Mouse (Mus musculus): ENCODE results near the gene Stat2. TPM values are rescaled to one million over a fixed set of nuclear protein-coding genes. Genes with fewer than 3 reads are reported as not detected.
A peak's percentile ranks its signal among the peaks of the same experiment; 100 is the strongest.

Stat2 gene
- polyA plus RNA-seq, 1 experiment from 2014 or later: 12.1 TPM

DNA sequence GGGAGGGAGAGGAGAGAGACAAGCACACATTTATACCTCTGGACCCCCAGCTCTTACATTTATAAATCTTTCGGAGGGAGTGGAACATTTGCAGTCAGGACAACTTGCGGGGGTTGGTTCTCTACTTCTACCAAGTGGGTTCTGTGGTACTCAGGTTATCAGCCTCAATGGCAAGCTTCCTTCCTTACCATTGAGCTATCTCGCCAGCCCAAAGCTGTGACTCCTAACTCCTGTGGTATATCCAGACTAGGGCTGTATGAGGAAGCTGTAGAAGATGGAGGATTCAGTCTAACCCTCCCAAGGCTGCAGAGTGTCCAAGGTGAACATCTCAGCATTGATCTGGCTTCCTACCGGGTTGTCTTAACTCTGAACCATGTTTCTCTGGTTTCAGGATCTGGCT lies 31.2 kb upstream of the Stat2 start:
- H3K4me1 ChIP-seq (ENCODE audit: insufficient read depth): 0 out of 2 replicates have a peak, but pooled peaks cover 2% of the 10 kb centered on the region
- H3K27ac ChIP-seq (ENCODE audit: low read depth): no peak overlapping the region
- no peak for DNase-seq
- no peak for TF ChIP-seq CTCF (IDR thresholded peaks at IDR 0.05; ENCODE audit: low read depth)
- no peak for TF ChIP-seq EP300 (IDR thresholded peaks at IDR 0.05; ENCODE audit: low read depth)
- H3K9me3 ChIP-seq (ENCODE audit: low read length): no peaks in the 10 kb centered on the region
- no peak overlapping the region for H3K4me2 ChIP-seq (ENCODE audit: low read depth, low read length)
- H3K9ac ChIP-seq (replicated peaks): no peak overlapping the region
- H3K4me3 ChIP-seq (ENCODE audit: low read depth, low read length): no peak overlapping the region
- peaks cover 33% of the 10 kb centered on the region for H3K36me3 ChIP-seq (replicated peaks; ENCODE audit: insufficient read depth, low read length)
- no peaks in the 10 kb centered on the region for H3K27me3 ChIP-seq (ENCODE audit: insufficient read depth, low read length)
- ATAC-seq: no peak
- 77% methylated on average over 4 of the region's 4 CpGs for WGBS (ENCODE audit: insufficient replicate concordance)

DNA sequence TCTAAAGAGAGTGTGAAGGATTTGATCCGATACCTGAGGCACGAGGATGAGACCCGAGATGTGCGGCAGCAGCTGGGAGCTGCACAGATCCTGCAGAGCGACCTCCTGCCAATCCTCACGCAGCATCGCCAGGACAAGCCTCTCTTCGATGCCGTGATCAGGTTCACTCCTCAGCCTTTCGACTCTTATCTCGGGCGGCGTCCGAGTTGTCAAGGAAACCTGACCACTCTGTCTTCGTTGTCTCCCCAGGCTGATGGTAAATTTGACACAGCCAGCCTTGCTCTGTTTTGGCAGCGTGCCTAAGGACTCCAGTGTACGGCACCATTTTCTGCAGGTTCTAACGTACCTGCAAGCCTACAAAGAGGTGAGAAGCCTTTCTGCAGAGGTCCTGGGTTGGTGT lies 30.2 kb upstream of the Stat2 start:
- Histone ChIP-seq H3K4me2 (ENCODE audit: low read depth, low read length) (no peak overlapping the region), H3K36me3 (replicated peaks; ENCODE audit: insufficient read depth, low read length) (peaks cover 43% of the 10 kb centered on the region), H3K27me3 (ENCODE audit: insufficient read depth, low read length) (no peaks in the 10 kb centered on the region), H3K9ac (replicated peaks) (no peak overlapping the region), H3K4me3 (ENCODE audit: low read depth, low read length) (no peak overlapping the region), H3K27ac (ENCODE audit: low read depth) (no peak overlapping the region), H3K9me3 (ENCODE audit: low read length) (no peaks in the 10 kb centered on the region), H3K4me1 (ENCODE audit: insufficient read depth) (0 out of 2 replicates have a peak, but pooled peaks cover 2% of the 10 kb centered on the region)
- DNase-seq (no peak), ATAC-seq (0 out of 2 replicates have a peak, but pooled peaks have one; percentile 27)
- 66% methylated on average over 18 of the region's 18 CpGs for WGBS (ENCODE audit: insufficient replicate concordance)
- TF ChIP-seq CTCF (IDR thresholded peaks at IDR 0.05; ENCODE audit: low read depth) (no peak), EP300 (IDR thresholded peaks at IDR 0.05; ENCODE audit: low read depth) (no peak)

DNA sequence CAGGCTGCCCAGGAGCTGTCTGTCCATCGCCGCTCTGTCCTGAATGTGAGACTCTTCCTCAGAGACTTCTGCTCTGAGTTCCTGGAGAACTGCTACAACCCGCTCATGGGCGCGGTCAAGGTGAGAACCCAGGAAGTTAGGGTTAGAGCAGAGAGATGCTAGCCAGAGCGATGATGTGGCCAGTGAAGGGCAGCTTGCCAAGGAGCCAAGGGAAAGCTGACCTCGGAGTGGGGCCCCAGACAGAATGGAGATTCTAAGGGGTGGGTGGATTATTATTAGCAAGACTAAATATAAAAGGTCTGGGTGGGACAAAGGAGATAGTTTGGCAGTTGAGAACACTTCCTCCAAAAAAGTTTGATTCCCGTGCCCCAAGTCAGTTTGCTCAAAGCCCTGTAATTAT lies 27.1 kb upstream of the Stat2 start:
- Histone ChIP-seq H3K36me3 (replicated peaks; ENCODE audit: insufficient read depth, low read length) (peaks cover 65% of the 10 kb centered on the region), H3K4me1 (ENCODE audit: insufficient read depth) (no peaks in the 10 kb centered on the region), H3K4me2 (ENCODE audit: low read depth, low read length) (no peak overlapping the region), H3K27ac (ENCODE audit: low read depth) (no peak overlapping the region), H3K9me3 (ENCODE audit: low read length) (no peaks in the 10 kb centered on the region), H3K9ac (replicated peaks) (no peak overlapping the region), H3K27me3 (ENCODE audit: insufficient read depth, low read length) (no peaks in the 10 kb centered on the region), H3K4me3 (ENCODE audit: low read depth, low read length) (no peak overlapping the region)
- TF ChIP-seq EP300 (IDR thresholded peaks at IDR 0.05; ENCODE audit: low read depth): no peak
- TF ChIP-seq CTCF (IDR thresholded peaks at IDR 0.05; ENCODE audit: low read depth): no peak
- ATAC-seq (no peak), DNase-seq (no peak)
- 90% methylated on average over 8 of the region's 8 CpGs for whole genome bisulfite sequencing (ENCODE audit: insufficient replicate concordance)

DNA sequence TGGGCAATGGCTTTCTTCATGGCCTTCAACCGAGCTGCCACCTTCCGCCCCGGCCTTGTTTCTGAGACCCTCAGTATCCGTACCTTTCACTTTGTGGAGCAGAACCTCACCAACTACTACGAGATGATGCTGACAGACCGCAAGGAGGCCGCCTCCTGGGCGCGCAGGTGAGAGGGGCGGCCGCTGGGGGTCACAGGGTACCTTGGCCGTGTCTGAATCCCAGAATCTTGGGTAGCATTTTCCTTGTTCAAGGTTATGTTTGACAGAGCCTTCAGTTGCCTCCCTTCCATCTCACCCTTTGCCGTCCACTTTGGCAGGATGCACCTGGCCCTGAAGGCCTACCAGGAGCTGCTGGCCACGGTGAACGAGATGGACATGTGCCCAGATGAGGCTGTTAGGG lies 26.2 kb upstream of the Stat2 start:
- H3K4me3 ChIP-seq (ENCODE audit: low read depth, low read length): no peak overlapping the region

DNA sequence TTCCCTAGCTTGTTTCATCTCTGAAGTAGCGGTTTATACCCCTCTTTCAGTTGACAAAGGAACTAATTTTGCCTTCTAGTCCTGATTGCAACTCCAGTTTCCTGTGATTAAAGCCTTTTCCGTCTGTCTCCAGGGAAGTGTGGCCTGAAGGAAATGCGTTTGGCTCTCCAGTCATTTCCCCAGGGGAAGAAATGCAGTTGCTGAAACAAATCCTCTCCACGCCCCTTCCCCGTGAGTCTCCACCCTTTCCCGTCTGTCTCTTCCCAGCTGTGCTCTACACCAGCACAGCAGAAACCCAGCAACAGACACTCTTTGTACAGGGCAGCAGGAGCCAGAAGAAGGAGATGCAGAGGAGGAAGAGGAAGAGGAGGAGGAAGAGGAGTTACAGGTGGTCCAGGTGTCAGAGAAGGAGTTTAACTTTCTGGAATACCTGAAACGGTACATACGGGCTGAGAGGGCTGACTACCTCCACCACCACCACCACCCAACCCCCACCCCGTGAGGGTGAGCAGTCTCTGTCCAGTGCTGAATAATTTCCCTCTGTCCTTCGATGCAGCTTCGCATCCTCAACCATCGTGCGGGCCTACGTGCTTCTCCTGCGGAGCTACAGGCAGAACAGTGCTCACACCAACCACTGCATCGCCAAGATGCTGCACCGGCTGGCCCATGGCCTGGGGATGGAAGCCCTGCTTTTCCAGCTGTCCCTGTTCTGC lies 23.2 kb upstream of the Stat2 start:
- TF ChIP-seq CTCF (IDR thresholded peaks at IDR 0.05; ENCODE audit: low read depth) (no peak), EP300 (IDR thresholded peaks at IDR 0.05; ENCODE audit: low read depth) (no peak)
- Histone ChIP-seq H3K4me2 (ENCODE audit: low read depth, low read length) (no peak overlapping the region), H3K36me3 (replicated peaks; ENCODE audit: insufficient read depth, low read length) (peaks cover 81% of the 10 kb centered on the region), H3K4me1 (ENCODE audit: insufficient read depth) (no peaks in the 10 kb centered on the region), H3K27me3 (ENCODE audit: insufficient read depth, low read length) (no peaks in the 10 kb centered on the region), H3K4me3 (ENCODE audit: low read depth, low read length) (no peak overlapping the region), H3K9me3 (ENCODE audit: low read length) (no peaks in the 10 kb centered on the region), H3K27ac (ENCODE audit: low read depth) (no peak overlapping the region), H3K9ac (replicated peaks) (no peak overlapping the region)
- WGBS (ENCODE audit: insufficient replicate concordance): 82% methylated on average over 17 of the region's 17 CpGs
- no peak for DNase-seq
- ATAC-seq: peak; percentile 40; the same call in 1 of the 2 replicates

More for the DNA sequence above, 26.2 kb upstream of the Stat2 start:
- DNase-seq: no peak
- Histone ChIP-seq H3K27ac (ENCODE audit: low read depth) (no peak overlapping the region), H3K27me3 (ENCODE audit: insufficient read depth, low read length) (no peaks in the 10 kb centered on the region), H3K4me2 (ENCODE audit: low read depth, low read length) (no peak overlapping the region), H3K36me3 (replicated peaks; ENCODE audit: insufficient read depth, low read length) (peaks cover 71% of the 10 kb centered on the region), H3K9me3 (ENCODE audit: low read length) (no peaks in the 10 kb centered on the region), H3K9ac (replicated peaks) (no peak overlapping the region), H3K4me1 (ENCODE audit: insufficient read depth) (no peaks in the 10 kb centered on the region)
- TF ChIP-seq EP300 (IDR thresholded peaks at IDR 0.05; ENCODE audit: low read depth): no peak
- TF ChIP-seq CTCF (IDR thresholded peaks at IDR 0.05; ENCODE audit: low read depth): no peak
- 95% methylated on average over 15 of the region's 15 CpGs for WGBS (ENCODE audit: insufficient replicate concordance)
- ATAC-seq: no peak

DNA sequence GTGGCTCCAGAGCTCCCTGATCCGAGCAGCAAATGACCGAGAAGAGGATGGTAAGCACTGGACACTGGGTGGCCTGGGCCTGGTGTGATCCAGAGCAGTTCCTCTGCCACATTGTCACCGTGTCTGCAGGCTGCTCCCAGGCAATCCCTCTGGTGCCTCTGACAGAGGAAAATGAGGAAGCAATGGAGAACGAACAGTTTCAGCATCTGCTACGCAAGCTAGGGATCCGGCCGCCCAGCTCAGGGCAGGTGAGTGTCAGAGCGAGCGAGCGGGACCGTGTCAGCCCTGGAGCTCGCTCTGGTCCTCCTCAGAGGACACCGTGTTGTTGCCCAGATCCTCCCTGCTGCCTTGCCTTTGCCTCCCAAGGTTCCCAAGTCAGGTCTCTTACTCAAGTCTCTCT lies 19.8 kb upstream of the Stat2 start:
- H3K9me3 ChIP-seq (ENCODE audit: low read length): no peaks in the 10 kb centered on the region
- 85% methylated on average over 13 of the region's 13 CpGs for WGBS (ENCODE audit: insufficient replicate concordance)
- DNase-seq (no peak), ATAC-seq (no peak)
- H3K27me3 ChIP-seq (ENCODE audit: insufficient read depth, low read length): no peaks in the 10 kb centered on the region
- peaks cover 62% of the 10 kb centered on the region for H3K36me3 ChIP-seq (replicated peaks; ENCODE audit: insufficient read depth, low read length)
- no peak overlapping the region for H3K4me3 ChIP-seq (ENCODE audit: low read depth, low read length)
- TF ChIP-seq CTCF (IDR thresholded peaks at IDR 0.05; ENCODE audit: low read depth) (no peak), EP300 (IDR thresholded peaks at IDR 0.05; ENCODE audit: low read depth) (no peak)
- no peak overlapping the region for H3K4me2 ChIP-seq (ENCODE audit: low read depth, low read length)
- no peak overlapping the region for H3K27ac ChIP-seq (ENCODE audit: low read depth)
- H3K9ac ChIP-seq (replicated peaks): no peak overlapping the region
- H3K4me1 ChIP-seq (ENCODE audit: insufficient read depth): no peaks in the 10 kb centered on the region

Measured in liver, postnatal 0 days (tissue).